Mouse (Mus musculus) hindbrain, postnatal 0 days (tissue): ENCODE results near the gene Elane. TPM values are rescaled to one million over a fixed set of nuclear protein-coding genes. Genes with fewer than 3 reads are reported as not detected.
A peak's percentile ranks its signal among the peaks of the same experiment; 100 is the strongest.

ENCODE experiments used
- ATAC-seq: fragments of 200-750 bp; cut with Nextera tagmentation; 2 replicates; pipeline ENCODE4 v1.8.0; 2017; ENCODE audit warnings: mild to moderate bottlenecking, moderate TSS enrichment, moderate library complexity
- DNase-seq: peaks from one replicate; pipeline ENCODE4 v3.0.0-alpha.2; 2015; ENCODE audit warnings: low spot score
- H3K27ac ChIP-seq: fragments of 300-500 bp; sonication (generic); 2 replicates; pipeline ENCODE4 v1.5.1; 2014; ENCODE audit warnings: mild to moderate bottlenecking
- H3K27me3 ChIP-seq: fragments of 300-500 bp; sonication (generic); 2 replicates; pipeline ENCODE4 v1.6.1; 2014; ENCODE audit warnings: low read length, mixed read lengths; ENCODE audit not compliant: insufficient read depth
- H3K36me3 ChIP-seq: fragments of 300-500 bp; sonication (generic); 2 replicates; pipeline ENCODE4 v1.6.1; 2014; ENCODE audit warnings: low read length, mixed read lengths; ENCODE audit not compliant: insufficient read depth
- H3K4me1 ChIP-seq: fragments of 300-500 bp; sonication (generic); 2 replicates; pipeline ENCODE4 v1.6.1; 2014; ENCODE audit warnings: antibody characterized with exemption, low read length, mixed read lengths; ENCODE audit not compliant: insufficient read depth
- H3K4me2 ChIP-seq: fragments of 300-500 bp; sonication (generic); 2 replicates; pipeline ENCODE4 v1.6.1; 2014; ENCODE audit warnings: low read depth, mild to moderate bottlenecking, low read length, moderate library complexity, mixed read lengths
- H3K4me3 ChIP-seq: fragments of 300-500 bp; sonication (generic); 2 replicates; pipeline ENCODE4 v1.5.1; 2014; ENCODE audit warnings: low read length
- H3K9ac ChIP-seq: fragments of 300-500 bp; sonication (generic); replicated peaks from 2 replicates; pipeline ENCODE4 v1.6.1; 2014; ENCODE audit warnings: mild to moderate bottlenecking, low read length, moderate library complexity, mixed read lengths
- H3K9me3 ChIP-seq: fragments of 300-500 bp; sonication (generic); 2 replicates; pipeline ENCODE4 v1.6.1; 2016; ENCODE audit warnings: low read length, mixed read lengths
- CTCF ChIP-seq: IDR thresholded peaks from 2 replicates; pipeline ENCODE4 v1.5.1; 2016; ENCODE audit warnings: antibody characterized with exemption, control low read depth, low read depth
- WGBS: fragments of 180-500 bp; shearing (Covaris S2); extraction: QIAGEN DNeasy Blood & Tissue Kit; methylation state at CpG from one replicate; pipeline ENCODE4 v1.1.7; 2014; 5-methylcytosine and 5-hydroxymethylcytosine counted together
- polyA plus RNA-seq: library from polyadenylated mRNA; unstranded; fragments of >200 nt; fragmentation: Nextera tagmentation; extraction: Ambion mirVana; gene quantifications from 2 replicates; pipeline ENCODE4 v1.2.1, GENCODE M21; 2015
- total RNA-seq: library from RNA; depleted of rRNA; stranded (reverse); fragments of >200 nt; gene quantifications from 2 replicates; pipeline ENCODE4 v1.2.3, GENCODE M21; 2014

Elane gene
- total and polyA plus RNA-seq, 2 experiments from 2014 or later: not detected

GRCm38 (mm10) chr10:79857452-79857811 lies 28.6 kb upstream of the Elane start:
- Histone ChIP-seq H3K36me3 (peaks cover 33% of the 10 kb centered on the region), H3K4me1 (peaks cover 44% of the 10 kb centered on the region), H3K9ac (peak overlapping the region; percentile 99), H3K4me3 (peak overlapping the region; percentile 96; the same call in 1 of the 2 replicates), H3K4me2 (peak overlapping the region; percentile 98), H3K9me3 (no peaks in the 10 kb centered on the region), H3K27me3 (no peaks in the 10 kb centered on the region), H3K27ac (peak overlapping the region; percentile 9; the same call in 1 of the 2 replicates)
- 6% methylated on average over 4 of the region's 4 CpGs for WGBS
- ATAC-seq: no peak
- DNase-seq: peak; percentile 66
- no peak for TF ChIP-seq CTCF

DNA sequence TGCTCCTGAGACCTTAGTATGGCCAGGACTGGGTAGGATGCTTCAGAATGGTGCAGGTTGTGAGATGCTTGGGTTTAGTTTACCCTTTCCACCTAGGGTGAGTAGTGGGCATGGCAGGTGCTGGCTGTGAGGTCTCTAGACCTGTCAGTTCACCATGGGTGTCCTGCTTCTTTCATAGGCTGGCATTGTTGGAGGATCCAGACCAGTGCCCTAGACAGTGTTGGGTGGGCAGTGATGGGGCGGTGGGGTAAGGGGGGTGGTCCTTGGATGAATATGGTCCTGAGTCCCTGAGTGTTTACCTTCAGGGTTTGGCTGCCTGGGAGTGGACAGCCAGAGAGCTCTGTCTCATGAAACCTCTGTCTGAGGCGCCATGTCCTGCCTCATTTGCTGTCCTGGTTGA lies 28.2 kb upstream of the Elane start:
- H3K4me1 ChIP-seq: peaks cover 39% of the 10 kb centered on the region

DNA sequence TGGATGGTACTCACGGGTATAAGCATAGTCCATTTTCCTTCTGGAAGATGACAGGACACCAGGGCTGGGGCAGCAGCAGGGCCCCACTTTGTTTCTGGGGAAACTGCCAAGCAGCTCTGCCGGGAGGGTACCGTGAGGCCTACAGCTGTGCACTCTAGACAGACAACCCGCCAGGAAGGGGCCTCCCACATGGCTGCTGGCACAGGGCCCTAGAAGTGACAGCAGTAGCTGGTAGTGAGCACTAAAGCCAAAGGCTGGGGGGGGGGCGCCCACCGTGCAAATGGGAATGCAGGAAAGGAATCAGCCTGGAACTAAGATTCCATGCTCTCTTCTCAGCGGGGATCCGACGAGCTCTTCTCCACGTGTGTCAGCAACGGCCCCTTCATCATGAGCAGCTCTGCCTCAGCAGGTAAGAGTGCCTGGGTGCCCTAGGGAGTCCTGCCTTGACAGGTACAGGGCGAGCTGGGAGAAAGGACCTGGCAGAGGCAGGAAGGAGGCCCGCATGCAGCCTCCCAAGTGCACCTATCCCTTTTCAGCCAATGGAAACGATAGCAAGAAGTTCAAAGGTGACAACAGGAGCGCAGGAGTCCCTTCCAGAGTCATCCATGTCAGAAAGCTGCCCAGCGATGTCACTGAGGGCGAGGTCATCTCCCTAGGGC lies 27.5 kb upstream of the Elane start:
- H3K4me2 ChIP-seq: peak overlapping the region; percentile 98
- no peak for ATAC-seq
- H3K4me3 ChIP-seq: no peak overlapping the region

More for the DNA sequence above, 28.2 kb upstream of the Elane start:
- H3K27me3 ChIP-seq: no peaks in the 10 kb centered on the region
- no peak for DNase-seq
- peak overlapping the region; percentile 99; the same call in 1 of the 2 replicates for H3K9ac ChIP-seq
- H3K36me3 ChIP-seq: peaks cover 38% of the 10 kb centered on the region
- no peak for TF ChIP-seq CTCF
- H3K27ac ChIP-seq: peak overlapping the region; percentile 9; the same call in 1 of the 2 replicates
- WGBS: 58% methylated on average over 2 of the region's 2 CpGs
- no peaks in the 10 kb centered on the region for H3K9me3 ChIP-seq
- peak overlapping the region; percentile 98 for H3K4me2 ChIP-seq
- no peak for ATAC-seq
- no peak overlapping the region for H3K4me3 ChIP-seq

DNA sequence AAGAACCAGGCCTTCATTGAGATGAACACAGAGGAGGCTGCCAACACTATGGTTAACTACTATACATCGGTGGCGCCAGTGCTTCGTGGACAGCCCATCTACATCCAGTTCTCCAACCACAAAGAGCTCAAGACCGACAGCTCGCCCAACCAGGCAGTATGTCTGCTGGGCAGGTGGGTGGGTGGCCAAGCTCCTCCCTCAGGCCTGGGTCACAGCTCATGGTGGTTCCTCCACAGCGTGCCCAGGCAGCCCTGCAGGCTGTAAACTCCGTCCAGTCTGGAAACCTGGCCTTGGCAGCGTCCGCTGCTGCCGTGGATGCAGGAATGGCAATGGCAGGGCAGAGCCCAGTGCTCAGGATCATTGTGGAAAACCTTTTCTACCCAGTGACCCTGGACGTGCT lies 26.9 kb upstream of the Elane start:
- DNase-seq (no peak), ATAC-seq (no peak)
- WGBS: 69% methylated on average over 11 of the region's 11 CpGs
- H3K27me3 ChIP-seq: no peaks in the 10 kb centered on the region
- H3K36me3 ChIP-seq: peaks cover 40% of the 10 kb centered on the region
- no peak overlapping the region for H3K4me3 ChIP-seq
- H3K9ac ChIP-seq: no peak overlapping the region
- H3K4me2 ChIP-seq: no peak overlapping the region
- H3K4me1 ChIP-seq: peaks cover 33% of the 10 kb centered on the region
- TF ChIP-seq CTCF: no peak
- H3K27ac ChIP-seq: no peak overlapping the region
- H3K9me3 ChIP-seq: no peaks in the 10 kb centered on the region

More for the DNA sequence above, 27.5 kb upstream of the Elane start:
- H3K27ac ChIP-seq: 0 out of 2 replicates have a peak overlapping the region, but pooled peaks have one; percentile 9
- 29% methylated on average over 17 of the region's 17 CpGs for WGBS
- H3K9ac ChIP-seq: no peak overlapping the region; the same call in 1 of the 2 replicates
- peaks cover 33% of the 10 kb centered on the region for H3K4me1 ChIP-seq
- H3K9me3 ChIP-seq: no peaks in the 10 kb centered on the region
- DNase-seq: peak; percentile 84
- H3K36me3 ChIP-seq: peaks cover 40% of the 10 kb centered on the region
- TF ChIP-seq CTCF: no peak
- no peaks in the 10 kb centered on the region for H3K27me3 ChIP-seq

DNA sequence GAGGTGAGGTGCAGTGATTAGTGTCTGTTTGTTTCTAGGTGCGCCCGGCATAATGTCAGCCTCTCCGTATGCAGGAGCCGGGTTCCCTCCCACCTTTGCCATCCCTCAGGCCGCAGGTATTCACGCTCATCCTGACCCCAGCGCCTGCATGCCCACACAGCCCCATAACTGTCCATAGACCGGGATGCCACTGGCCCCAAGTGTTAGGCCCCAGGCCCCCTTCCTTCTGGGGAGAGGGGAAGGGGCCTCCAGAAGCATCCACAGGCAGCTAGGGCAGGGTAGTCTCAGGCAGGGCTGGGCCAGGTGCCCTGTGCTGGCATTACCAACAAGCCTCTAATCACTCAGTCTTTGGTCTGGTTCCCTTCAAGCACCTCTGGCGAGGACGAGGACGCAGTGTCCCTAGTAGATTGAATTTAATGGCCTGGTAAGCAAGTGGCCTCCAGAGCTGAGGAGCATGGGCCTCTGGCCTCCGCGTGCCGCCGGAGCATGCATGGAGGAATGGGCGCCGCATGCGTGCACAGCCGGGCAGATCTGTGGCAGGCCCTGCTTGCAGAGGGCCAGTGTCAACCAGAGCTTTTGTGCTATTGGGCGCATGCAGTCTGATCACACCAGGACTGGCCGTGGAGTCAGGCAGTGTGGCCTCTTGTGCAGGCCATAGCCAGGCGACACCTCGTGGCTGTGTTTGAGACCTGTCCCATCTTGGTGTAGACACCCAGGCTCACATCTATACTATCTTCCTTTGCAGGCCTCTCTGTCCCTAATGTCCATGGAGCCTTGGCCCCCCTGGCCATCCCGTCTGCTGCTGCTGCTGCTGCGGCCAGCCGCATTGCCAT lies 25.8 kb upstream of the Elane start:
- Histone ChIP-seq H3K4me1 (peaks cover 33% of the 10 kb centered on the region), H3K4me2 (no peak overlapping the region), H3K36me3 (peaks cover 50% of the 10 kb centered on the region), H3K9me3 (no peaks in the 10 kb centered on the region), H3K9ac (no peak overlapping the region), H3K27me3 (no peaks in the 10 kb centered on the region), H3K4me3 (no peak overlapping the region), H3K27ac (no peak overlapping the region; the same call in 1 of the 2 replicates)
- DNase-seq (no peak), ATAC-seq (no peak)
- 91% methylated on average over 26 of the region's 26 CpGs for WGBS
- no peak for TF ChIP-seq CTCF

DNA sequence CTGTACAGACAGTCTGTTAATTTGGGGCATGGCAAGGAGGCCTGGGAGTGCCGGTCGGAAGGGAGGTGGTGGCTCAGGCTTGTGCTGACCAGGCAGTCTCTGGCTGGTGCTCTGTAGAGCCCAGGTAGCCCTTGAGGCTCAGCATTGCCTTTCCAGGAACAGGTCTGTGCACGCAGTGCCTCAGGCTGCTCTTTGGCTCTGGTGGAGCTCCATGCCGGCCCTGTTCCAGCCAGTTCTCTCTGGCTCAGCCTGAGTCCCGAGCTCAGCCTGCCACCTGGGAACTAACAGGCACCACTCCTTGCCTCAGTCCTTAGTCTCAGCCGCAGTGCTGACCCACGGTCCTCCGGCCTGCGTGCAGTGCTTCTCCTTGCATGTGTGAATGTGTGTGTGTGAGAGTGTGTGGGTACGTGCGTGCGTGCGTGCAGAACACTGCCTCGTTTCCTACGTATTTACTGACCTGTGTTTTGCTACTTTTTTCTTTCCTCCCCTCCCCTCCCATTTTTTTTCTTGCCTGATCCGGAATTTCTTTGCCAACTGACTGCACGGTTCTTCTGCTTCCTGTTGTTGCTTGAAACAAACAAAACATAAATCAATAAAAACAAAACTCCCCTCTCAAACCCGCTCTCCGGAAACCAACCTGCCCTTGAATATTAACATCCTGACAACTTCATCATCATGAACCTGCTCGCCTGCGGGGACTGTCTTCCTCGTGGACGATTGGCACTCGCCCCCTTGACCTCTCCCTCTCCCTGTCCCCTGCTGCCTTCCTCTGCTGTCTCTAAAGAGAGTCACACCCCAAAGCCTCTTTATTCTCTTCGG lies 24.6 kb upstream of the Elane start:
- Histone ChIP-seq H3K27me3 (no peaks in the 10 kb centered on the region), H3K4me2 (no peak overlapping the region), H3K9ac (no peak overlapping the region), H3K27ac (peak overlapping the region; percentile 22), H3K4me3 (no peak overlapping the region), H3K4me1 (peaks cover 23% of the 10 kb centered on the region), H3K9me3 (no peaks in the 10 kb centered on the region), H3K36me3 (peaks cover 58% of the 10 kb centered on the region)
- ATAC-seq: no peak
- no peak for DNase-seq
- WGBS: 64% methylated on average over 25 of the region's 25 CpGs
- TF ChIP-seq CTCF: no peak
